Mouse (Mus musculus): ENCODE measurements at regions not wholly inside any gene's neighbourhood (a gene's known extent, or its start where the extent isn't known, plus 50 kb on each side); places are given as distances from the start of the nearest gene placed in this dataset.

DNA sequence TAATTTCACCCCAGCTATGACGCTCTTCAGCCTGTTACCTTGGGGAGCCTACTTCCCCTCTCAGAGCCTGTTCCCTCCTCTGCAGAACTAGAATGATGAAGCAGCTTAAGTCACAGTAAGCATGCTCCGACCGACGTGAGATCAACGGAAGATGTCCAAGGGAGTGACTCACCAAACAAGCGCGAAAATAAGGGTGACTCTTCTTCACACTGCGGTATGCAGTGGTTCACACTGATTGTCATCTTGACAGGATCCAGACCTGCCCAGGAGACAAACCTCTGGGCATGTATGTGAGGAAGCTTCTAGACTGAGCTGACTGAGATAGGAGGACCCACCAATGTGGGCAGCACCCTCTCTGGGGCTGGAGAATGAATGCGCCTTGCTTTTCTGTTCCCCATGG is 116.3 kb upstream of the Tpm1 start:
- DNase-seq (ENCODE audit: low read depth, low spot score), result no peak

DNA sequence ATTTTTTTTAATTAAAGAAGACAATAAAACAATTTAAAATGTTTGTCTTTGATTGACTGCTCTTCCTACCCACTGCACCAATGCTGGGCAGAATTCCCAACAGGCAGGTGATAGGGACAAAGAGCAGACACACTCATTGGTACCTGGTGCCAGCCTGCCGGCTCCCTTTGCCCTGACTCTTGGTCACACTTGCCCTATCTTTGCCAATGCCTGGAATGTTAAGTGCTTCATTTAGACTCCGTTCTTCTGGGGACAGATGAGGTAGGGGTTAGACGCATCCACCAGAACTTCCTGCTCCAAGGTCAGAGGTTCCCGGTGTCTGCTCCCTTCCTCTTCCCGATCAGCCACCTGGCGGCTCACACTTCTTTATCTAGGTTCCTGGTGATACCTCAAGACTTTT is 114.5 kb upstream of the Tpm1 start:
- no peak for DNase-seq (ENCODE audit: low read depth, low spot score)

DNA sequence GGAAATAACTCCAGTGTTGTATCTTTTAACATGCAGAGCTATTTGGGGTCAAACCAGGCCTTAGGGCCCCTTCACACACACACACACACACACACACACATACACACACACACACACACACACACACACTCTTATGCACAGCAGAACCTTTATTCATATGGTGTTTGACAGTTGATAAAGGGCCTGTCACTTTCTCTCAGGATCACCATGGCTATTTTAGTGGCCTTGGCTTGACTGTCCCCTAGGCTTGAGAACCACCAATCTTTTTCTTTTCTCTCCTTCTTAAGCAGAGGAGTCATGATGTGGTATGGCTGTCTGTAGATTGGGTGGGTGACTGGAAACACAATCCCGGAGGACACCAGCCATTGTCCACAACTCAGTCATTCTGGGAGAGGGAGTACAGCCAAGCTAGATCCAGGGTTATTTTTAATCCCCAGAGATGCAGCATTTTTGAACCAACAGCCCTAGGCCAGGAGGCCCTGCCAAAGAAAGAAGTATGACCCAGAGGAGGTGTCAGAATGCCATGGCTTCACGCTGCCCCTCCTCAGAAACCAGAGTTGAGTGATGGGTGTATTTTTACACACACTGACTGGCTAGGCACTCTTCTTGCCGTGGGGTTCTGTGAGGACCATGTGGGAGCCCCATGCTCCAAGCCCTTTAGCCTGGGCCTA is 111.7 kb upstream of the Tpm1 start:
- DNase-seq (ENCODE audit: low read depth, low spot score), result no peak

DNA sequence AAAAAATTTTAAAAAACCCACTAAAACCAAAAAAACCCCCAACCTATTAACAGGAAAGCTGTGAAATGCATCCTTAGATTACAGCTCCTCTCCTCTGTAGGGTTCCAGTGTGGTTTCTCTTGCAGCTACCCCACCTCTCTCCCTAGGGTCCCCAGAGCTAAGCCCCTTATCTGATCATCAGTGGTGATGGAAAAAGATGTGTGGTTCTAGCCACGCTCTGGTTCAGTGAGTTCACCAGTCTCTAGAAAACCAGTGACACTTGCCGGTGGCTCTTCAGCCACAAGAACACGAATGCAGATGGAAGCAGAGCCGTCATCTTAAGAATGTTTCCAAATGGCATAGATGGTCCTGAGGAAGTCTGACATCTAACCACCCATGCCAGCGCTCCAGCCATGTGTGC is 111.1 kb upstream of the Tpm1 start:
- no peak for DNase-seq (ENCODE audit: low read depth, low spot score)

DNA sequence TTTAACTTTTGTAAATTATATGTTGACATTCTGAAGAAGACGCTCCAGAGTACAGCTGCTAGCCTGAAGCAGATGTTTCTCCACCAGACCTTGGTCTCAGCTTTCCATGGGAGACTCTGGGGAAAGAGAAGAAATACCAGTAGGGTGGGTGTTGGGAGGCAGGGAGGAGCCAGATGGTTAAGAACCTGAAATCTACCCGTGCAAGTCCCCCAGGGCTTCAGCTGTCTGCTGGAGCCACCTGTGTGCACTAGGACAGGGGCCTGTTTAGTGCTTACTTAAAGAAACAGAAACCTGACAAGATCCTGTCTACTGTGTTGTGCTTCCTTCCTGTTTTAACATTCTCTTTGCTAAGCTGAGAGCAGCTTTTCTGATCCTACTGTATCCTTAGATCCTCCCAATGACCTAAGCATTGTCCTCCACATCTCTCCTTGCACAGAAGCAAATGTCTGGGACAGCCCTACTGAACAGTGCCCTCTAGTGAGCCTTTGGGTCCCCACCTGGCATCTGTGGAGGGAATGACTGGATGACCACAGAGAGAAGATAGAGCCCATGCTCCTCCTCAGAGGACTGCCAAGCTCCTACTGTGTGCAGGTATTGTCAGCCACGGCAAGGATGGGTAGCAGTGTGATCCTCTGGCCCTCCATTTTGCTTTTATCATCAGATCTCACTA is 107.5 kb upstream of the Tpm1 start:
- peak; percentile 59 for DNase-seq (ENCODE audit: low read depth, low spot score)

DNA sequence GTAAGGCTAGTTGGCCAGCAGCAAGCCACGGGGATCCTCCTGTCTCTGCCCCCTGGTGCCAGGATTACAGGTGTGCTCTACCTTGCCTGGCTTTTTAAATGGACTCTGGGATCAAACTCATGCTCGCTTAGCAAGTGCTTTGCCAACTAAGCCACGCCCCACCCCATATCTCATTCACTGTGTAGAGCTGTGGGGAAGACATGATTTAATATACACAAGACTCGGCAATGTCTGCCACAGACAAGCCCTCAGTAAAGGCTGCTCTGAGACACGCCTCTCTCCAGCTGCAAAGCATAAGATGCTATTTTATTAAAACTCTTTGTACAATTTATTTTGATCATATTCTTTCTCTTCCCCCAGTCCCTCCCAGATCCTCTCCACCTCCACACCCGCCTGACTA is 104.9 kb upstream of the Tpm1 start:
- peak; percentile 16 for DNase-seq (ENCODE audit: low read depth, low spot score)

DNA sequence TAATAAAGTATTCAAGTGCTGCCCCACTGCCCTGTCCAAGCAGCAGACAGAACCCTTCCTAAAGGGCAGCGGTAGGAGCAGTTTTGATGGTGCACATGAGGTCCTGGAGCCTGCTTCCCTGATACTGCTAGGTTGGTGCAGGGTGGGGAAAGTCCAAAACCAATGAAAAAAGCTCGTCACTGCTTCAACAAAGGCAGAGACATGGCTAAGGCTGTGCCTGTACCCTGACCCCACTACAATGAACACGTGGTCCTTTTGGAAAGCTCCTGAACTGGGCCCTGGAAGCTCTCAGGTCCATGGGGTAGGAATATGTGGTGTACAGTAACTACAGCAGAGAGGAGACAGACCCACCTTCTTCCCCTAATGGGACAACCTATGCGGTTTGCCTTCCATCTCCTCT is 104.1 kb upstream of the Tpm1 start:
- DNase-seq (ENCODE audit: low read depth, low spot score), result no peak

DNA sequence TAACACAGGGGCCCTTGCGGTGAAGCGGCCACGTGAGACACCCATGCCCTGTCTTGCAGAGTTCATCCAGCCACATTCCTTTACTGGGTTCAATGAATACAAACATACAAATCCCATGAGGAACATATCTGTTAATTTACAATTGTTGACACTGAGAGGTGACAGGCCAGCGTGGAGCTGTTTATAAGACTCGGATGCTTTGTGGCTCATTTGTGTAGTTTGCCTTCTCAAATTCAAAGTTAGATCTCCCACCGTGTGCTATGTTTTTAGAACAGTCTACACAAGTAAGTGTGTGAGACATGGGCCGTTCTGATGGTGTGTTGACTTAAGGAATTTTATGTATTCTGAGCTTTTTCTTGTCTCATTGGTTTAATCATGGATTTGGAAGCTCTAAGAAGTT is 98.5 kb upstream of the Tpm1 start:
- no peak for DNase-seq (ENCODE audit: low read depth, low spot score)

DNA sequence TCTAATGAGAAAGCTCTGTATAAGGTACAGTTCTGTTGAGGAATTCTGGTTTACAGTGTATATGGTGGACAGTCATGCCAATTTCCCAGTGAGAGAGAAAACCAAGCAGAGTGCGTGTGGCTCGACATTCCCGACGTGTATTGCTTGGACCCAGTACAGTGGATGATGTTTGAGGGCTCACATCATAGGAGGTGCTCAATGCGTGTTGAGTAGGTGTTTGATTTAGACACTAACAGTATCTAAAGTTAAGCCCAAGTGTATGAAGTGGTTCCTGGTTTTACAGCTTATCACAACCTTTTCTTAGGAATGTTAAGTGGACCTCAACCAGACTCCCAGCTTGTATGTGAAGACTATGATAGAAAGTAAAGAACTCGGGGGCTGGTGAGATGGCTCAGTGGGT is 96.2 kb upstream of the Tpm1 start:
- DNase-seq (ENCODE audit: low read depth, low spot score), result no peak

DNA sequence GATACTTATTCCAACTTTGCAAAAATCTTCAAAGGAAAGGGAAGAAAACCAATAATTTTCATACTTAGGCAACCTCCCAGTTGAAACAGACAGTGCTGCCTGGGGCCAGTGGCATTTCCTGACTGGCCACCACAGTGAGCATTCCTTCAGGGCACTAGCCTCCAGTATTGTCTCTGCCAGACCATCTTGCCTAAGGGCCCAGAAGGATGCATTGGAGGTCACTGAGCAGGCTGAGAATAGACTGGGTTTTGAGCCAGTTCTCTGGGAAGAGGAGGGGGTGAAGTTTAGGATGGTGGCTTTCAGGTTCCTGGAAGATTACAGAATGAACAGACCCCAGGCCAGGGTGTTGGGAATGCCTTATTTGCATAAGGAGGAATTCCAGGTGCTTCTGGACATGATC is 95.3 kb upstream of the Tpm1 start:
- no peak for DNase-seq (ENCODE audit: low read depth, low spot score)

DNA sequence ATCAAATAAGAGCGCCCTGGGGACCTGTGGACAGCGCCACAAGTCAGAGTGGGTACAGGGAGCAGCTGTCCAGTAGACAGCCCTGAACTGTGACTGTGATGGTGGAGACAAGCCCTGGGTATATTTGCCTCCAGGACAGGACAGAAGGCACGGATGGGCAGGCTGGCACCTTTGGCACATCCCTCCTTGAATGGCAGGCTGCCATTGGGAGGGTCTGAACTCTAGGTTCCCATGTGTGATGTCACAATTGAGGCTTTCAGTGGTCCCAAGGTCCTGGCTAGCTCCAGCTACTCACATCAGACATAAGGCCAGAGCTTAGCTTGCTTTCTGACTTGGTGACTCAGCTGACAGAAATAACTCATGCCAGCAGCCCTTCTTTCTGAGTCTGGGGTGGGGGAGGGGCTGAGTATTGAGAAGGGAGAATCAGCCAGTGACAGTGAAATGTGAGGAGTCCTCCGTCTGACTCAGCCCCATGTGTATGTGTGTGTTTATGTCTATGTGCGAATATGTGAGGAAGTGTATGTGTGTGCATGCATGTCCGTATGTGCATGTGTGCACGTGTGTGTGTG is 91.2 kb upstream of the Tpm1 start:
- DNase-seq (ENCODE audit: low read depth, low spot score), result no peak

DNA sequence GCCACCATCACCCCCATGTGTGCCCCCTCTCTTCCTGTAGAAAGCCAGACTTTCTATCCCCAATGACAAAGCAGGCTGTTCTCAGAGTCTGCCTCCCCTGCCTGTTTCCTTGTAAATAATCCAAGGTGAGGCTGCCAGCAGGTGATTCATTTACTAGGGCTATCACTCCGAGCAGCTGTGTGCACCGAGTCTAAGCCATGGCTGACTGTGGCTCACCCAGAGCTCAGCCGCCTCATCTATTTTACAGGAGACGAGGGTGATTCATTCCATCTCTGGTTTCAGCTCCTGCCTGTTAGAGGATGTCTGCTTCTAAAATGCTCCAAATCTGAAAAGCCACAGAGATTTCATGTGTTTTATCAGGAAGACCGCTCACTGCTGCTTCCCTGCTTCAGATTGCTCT is 88.5 kb upstream of the Tpm1 start:
- DNase-seq (ENCODE audit: low read depth, low spot score), result no peak

DNA sequence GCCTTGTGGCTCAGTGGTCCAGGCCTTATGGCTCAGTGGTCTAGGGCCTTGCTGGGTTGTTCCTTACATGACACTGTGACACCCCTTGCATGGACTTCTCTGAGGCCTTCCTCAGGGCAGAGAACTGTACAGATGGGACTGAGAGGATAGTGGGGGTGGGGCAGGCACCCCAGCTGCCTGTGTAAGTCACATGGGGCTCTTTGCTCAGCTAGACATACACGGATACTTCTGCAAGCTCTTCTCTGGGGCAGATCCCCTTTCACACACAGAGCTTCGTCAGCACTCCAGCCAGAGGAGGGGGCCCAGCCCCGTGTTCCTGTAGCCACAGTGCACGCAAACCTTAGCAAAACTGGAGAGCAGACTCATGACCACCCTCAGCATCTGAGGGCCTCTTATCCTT is 87.9 kb upstream of the Tpm1 start:
- DNase-seq (ENCODE audit: low read depth, low spot score), result no peak

DNA sequence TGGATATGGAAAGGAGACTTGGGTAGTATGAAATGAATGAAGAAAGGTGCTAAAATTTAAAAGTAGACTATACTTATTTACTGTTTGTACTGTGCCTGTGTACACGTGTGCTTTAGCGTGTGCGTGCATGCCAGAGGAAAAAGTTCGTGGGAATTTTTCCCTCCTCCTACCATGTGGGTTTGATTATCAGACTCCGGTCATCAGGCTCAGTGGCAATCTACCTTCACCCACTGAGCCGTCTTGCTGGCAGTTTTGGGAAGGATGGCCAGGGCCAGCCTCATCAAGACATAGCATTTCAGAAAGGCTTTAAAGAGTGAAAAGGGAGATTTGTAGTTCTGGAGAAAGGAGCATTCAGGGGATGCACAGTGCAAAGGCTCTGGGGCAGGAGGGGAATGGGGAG is 87.0 kb upstream of the Tpm1 start:
- DNase-seq (ENCODE audit: low read depth, low spot score), result no peak

DNA sequence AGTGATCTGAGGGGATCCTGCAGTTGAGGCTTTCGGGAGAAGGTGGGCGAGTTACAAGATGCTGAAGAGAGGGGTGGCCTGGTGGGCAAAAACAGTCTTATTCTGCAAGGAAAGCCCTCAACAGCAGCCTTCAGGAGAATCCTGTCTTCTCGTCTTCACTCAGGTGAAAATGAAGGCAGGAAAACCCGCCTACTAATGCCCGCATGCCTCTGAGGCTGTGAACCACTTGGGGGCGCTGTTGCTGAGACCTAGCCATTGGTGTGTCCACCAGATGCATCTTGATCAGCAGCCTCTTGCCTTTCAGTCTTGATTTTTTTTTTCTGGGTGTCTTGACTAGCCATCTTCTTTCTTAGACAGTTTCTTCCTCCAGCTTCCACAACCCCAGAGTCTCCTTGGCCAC is 85.2 kb upstream of the Tpm1 start:
- DNase-seq (ENCODE audit: low read depth, low spot score), result peak; percentile 52

DNA sequence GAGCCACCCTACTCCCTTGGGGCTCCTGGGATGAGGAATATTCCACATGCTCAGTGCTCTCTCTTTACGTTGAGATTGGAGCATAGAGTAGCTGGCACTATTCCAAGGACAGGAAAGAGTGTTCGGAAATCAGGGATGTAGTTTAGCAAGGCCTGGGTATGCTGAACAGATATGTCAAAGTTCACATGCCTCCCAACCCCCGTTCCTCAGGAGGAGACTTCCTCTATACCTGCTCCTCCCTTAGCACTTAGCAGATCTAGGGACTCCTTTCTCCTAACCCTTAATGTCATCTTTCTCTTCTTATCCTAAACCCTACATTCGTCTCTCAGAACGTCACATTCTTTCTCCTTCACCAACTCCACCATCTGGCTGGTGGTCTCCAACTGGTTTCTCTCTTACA is 83.2 kb upstream of the Tpm1 start:
- DNase-seq (ENCODE audit: low read depth, low spot score), result no peak

DNA sequence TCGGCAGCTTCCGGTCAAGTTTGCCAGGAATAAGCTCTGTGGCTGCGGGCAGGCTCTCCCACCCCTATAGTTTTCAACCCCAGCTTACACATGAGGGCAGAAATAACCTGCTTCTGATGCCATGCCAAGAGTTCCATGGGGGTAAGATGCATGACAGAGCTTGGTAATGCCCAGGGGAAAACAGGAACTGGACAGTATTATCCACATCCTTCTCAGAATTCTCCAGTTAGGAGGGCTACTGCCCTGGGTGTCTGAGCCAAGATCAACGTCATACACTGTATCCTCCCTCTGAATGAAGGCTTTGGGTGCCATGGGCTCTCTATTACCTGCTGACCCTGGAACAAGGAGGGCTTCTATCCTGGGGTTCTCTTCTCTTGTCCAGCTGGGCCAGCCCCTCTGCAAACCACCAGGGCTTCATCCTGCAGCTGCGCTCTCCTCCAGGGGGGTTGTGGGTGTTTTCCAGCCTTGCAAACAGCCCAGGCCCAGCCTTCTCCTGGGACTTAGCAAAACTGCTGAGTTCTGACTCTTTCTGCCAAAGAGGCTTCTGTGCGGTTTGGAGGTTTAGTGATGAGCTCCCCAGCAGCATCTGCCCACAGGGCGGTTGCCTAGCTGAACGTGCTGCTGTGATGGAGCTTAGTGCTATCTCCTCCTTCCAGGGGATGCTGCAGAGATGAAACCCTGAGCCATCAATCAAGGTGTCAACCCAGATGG is 81.7 kb upstream of the Tpm1 start:
- DNase-seq (ENCODE audit: low read depth, low spot score), result no peak

DNA sequence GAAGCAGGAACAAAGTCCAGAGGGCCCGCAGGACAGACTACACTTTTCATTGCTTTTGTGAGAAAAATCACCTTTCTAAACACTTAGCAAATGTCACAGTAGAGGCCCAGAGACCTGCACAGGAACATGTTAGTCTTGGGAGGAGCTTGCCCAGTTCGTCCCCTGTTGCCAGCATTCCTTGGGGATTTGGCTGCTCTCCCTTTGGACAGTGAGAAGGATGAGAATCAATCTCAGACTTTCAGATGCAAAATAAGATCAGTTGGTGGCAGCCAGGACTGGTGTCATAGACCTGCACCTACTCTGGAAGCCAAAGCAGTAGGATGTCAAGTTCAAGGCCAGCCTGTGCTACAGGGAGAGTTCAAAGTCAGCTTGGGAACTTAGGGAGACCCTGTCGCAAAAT is 80.7 kb upstream of the Tpm1 start:
- DNase-seq (ENCODE audit: low read depth, low spot score), result no peak

DNA sequence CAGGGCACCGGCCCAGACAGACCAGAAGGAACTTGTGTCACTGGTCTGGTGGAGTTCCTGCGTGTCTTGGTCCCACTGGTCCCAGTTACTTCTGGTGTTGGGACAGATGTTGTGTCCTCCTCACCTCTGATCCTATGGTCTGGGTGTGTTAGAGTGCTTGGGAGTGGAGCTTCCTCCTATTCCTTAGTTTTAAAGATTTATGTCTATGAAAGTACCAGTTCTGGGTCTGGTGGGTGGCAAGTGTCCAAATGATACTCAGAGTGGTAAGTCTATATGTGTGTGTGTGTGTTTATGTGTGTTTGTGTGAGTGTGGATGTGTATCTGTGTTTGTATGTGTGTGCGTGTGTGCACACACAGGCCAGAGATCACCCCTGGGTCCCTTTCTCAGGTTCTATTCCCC is 79.9 kb upstream of the Tpm1 start:
- no peak for DNase-seq (ENCODE audit: low read depth, low spot score)

DNA sequence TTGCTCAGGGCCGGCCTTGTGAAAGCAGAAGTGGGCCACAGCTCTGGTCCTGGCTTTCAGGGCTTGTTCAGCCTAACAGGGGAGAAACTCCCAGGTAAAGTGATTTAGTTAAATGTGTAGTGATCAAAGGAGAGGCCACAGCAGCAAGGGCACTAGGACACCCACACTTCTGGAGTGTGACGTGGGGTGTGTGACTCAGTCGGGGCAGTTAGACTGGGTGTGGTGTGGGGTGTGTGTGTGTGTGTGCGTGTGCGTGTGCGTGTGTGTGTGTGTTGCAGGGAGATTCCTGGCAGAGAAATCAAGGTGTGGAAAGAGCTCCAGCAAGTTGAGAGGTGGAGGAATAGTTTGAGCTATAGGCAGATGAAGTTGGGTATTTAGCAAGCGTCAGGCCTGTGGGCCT is 72.5 kb upstream of the Tpm1 start:
- DNase-seq (ENCODE audit: low read depth, low spot score), result no peak

DNA sequence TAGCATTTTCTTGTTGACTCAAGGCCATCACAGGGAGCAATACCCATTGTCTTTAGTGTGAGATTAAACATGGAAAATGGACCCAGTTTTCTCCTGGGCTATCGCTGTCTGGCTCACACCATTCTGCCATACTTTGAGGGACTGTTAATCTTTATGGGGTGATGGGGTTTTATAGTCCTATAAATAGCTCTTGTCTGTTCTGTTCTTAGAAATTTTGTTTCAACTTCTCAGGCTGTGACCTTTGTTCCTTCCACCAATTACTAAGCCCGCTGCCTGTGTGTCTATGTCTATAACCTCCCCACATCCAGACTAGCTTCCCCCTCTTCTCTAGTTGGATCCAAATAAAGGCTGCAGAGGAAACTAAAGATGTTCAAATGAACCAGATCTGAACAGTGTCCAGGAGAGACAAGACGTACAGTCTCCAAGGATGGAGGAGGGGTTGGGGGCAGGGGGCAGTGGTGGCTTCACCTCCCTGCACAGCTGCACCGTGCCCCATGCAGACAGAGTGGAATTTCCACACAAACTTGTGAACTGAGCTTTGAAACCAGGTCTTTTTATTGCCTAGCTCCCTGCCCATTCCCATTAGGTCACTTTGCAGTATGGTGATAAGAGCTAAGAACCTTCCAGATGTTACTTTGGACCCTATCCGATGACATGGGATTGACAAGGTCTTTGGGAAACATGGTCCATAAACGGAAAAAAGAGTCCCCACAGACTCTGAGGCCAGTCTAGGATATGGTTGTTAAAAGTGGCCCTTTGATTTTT is 69.9 kb upstream of the Tpm1 start:
- no peak for DNase-seq (ENCODE audit: low read depth, low spot score)

DNA sequence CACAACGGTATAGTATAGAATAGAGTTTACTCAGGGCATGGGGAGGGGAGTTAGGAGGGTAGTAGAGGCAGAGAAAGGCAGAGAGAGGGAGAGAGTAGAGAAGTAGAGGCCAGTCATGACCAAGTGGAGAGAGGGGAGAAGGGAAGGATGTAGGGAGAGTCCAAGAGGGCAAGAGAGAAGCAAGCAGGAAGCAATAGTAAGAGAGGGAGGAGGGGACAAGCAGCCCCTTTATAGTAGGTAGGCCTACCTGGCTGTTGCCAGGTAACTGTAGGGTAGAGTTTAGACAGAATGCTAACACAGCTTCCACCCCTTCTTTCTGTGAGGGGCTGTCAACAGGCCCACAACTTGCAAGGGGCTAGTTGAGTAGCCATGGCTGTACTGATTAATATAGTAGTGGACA is 69.2 kb upstream of the Tpm1 start:
- DNase-seq (ENCODE audit: low read depth, low spot score), result no peak

All from R1 (cell line).